ENCODE assay signal across 10 mouse cellular contexts in genomic region chr5:65761921-65762320, GRCm38 (mm10). TPM values are rescaled to one million over a fixed set of nuclear protein-coding genes. Genes with fewer than 3 reads are reported as not detected.
DNase-seq lines count a peak whose midpoint lies in the region; ATAC-seq lines count a peak whose summit lies in the region.
"Had no signal": no experiment of that assay in that cellular context is flagged by ENCODE, and none has a peak within 500 bp of the region (broad histone marks: within the 10 kb centered on the region; RNA-seq: fewer than 3 reads in every experiment).

No protein-coding gene starts in this region.

- peak overlapping the region; percentile 43; the same call in 1 of the 2 replicates for H3K4me2 ChIP-seq in liver, embryonic 11.5 days
- H3K4me2 ChIP-seq in neural tube, embryonic 12.5 days (replicated peaks) = peak overlapping the region; percentile 22; the same call in 1 of the 2 replicates

- no peak overlapping the region for H3K4me3 ChIP-seq in liver, embryonic 11.5 days (ENCODE audit: low read depth, low read length)
- H3K4me3 ChIP-seq in hindbrain, embryonic 10.5 days = peak overlapping the region; percentile 96
- no peak overlapping the region for H3K4me3 ChIP-seq in neural tube, embryonic 12.5 days

- H3K9me3 ChIP-seq in liver, embryonic 11.5 days (ENCODE audit: control insufficient read depth, low read length) = no peaks in the 10 kb centered on the region
- H3K9me3 ChIP-seq in hindbrain, embryonic 10.5 days = no peaks in the 10 kb centered on the region
- H3K9me3 ChIP-seq in neural tube, embryonic 12.5 days = no peaks in the 10 kb centered on the region

- H3K4me1 ChIP-seq in liver, embryonic 11.5 days (replicated peaks; ENCODE audit: control insufficient read depth, insufficient read depth, low read length) = peaks cover 15% of the 10 kb centered on the region
- H3K4me1 ChIP-seq in hindbrain, embryonic 10.5 days (replicated peaks) = peaks cover 11% of the 10 kb centered on the region
- H3K4me1 ChIP-seq in neural tube, embryonic 12.5 days = peaks cover 4% of the 10 kb centered on the region; the same call in 1 of the 2 replicates

- no peak overlapping the region for H3K9ac ChIP-seq in liver, embryonic 11.5 days (ENCODE audit: low read depth, low read length)
- H3K9ac ChIP-seq in neural tube, embryonic 12.5 days = no peak overlapping the region

- ATAC-seq in liver, embryonic 11.5 days (replicated peaks; ENCODE audit: low FRiP score) = no peak
- peak; percentile 37; the same call in 1 of the 2 replicates for ATAC-seq in neural tube, embryonic 12.5 days (ENCODE audit: low FRiP score, low read depth)
- ATAC-seq in megakaryocyte-erythroid progenitor cell, adult 5-6 weeks (replicated peaks; ENCODE audit: low FRiP score, low TSS enrichment, poor library complexity, severe bottlenecking) = no peak

- no peaks in the 10 kb centered on the region for H3K36me3 ChIP-seq in liver, embryonic 11.5 days (ENCODE audit: control insufficient read depth, insufficient read depth, low read length)
- no peaks in the 10 kb centered on the region for H3K36me3 ChIP-seq in hindbrain, embryonic 10.5 days
- no peaks in the 10 kb centered on the region for H3K36me3 ChIP-seq in neural tube, embryonic 12.5 days

- 0 out of 2 replicates have a peak overlapping the region, but pooled peaks have one; percentile 2 for H3K27ac ChIP-seq in liver, embryonic 11.5 days (ENCODE audit: low read depth, low read length)
- H3K27ac ChIP-seq in hindbrain, embryonic 10.5 days = peak overlapping the region; percentile 100
- H3K27ac ChIP-seq in neural tube, embryonic 12.5 days = no peak overlapping the region

- DNase-seq in liver, embryonic 11.5 days (ENCODE audit: low spot score) = no peak
- no peak for DNase-seq in liver
- peak; percentile 71 for DNase-seq in embryo, embryonic 10 days (ENCODE audit: low spot score)
- DNase-seq in hindbrain, embryonic 10.5 days (ENCODE audit: low spot score) = no peak
- no peak for DNase-seq in layer of hippocampus, postnatal 25 days (ENCODE audit: extremely low spot score in 1 of 2, low spot score in 1 of 2)
- DNase-seq in gastrocnemius, postnatal 25 days = no peak
- DNase-seq: cerebellum, adult 2 months; gastrocnemius, postnatal 14 days had no signal

- no peaks in the 10 kb centered on the region for H3K27me3 ChIP-seq in liver, embryonic 11.5 days (replicated peaks; ENCODE audit: control insufficient read depth, insufficient read depth, low read length)
- H3K27me3 ChIP-seq in hindbrain, embryonic 10.5 days (ENCODE audit: insufficient read depth, poor library complexity, severe bottlenecking) = no peaks in the 10 kb centered on the region
- H3K27me3 ChIP-seq in neural tube, embryonic 12.5 days (replicated peaks) = no peaks in the 10 kb centered on the region

RNA-seq across cellular contexts. Expression of gene N4bp2, which starts 1.4 kb away (rescaled TPM):
- 28.2 and 31.6 TPM in 2 replicates for polyA plus RNA-seq in liver, embryonic 11.5 days (2014; fragmentation: Nextera tagmentation; extraction: Ambion mirVana)
- polyA plus RNA-seq in hindbrain, embryonic 10.5 days (2016; fragmentation: Nextera tagmentation; extraction: Ambion mirVana) = 21.6 and 31.1 TPM in 2 replicates
- 24.0 and 26.5 TPM in 2 replicates for polyA plus RNA-seq in neural tube, embryonic 12.5 days (2016; fragmentation: Nextera tagmentation; extraction: Ambion mirVana)
- 10 to 100 TPM; 11.4 to 11.5 TPM for total RNA-seq in layer of hippocampus, postnatal 25 days (2021)
- 38.8 and 42.9 TPM in 2 replicates for total RNA-seq in megakaryocyte-erythroid progenitor cell, adult 5-6 weeks (2014; fragmentation: Nextera tagmentation)
- 21.0 and 22.4 TPM in 2 replicates for total RNA-seq in megakaryocyte-erythroid progenitor cell, adult 5-6 weeks (2017)
- total RNA-seq in gastrocnemius, postnatal 25 days (2021) = 1 to 10 TPM; 8.1 to 9.3 TPM
